Mouse (Mus musculus) NIH3T3 (cell line): Measurements from ENCODE around the gene Mettl21a.
A peak's percentile ranks its signal among the peaks of the same experiment; 100 is the strongest.
"Not testable (repeated sequence)": the region's sequence is repeated elsewhere in the genome, so short reads cannot be mapped to it uniquely, and the experiment has no call there.

Source experiments
- DNase-seq: peaks from one replicate; pipeline ENCODE4 v3.0.0-alpha.2; 2012; ENCODE audit warnings: low read depth

The Mettl21a gene

GRCm38 (mm10) chr1:64614311-64614710, 2.7 kb downstream of the Mettl21a start:
- DNase-seq = no peak

- no peak for DNase-seq
These were observed 7.1 kb downstream of the Mettl21a start for GRCm38 (mm10) chr1:64609976-64610375.

DNA sequence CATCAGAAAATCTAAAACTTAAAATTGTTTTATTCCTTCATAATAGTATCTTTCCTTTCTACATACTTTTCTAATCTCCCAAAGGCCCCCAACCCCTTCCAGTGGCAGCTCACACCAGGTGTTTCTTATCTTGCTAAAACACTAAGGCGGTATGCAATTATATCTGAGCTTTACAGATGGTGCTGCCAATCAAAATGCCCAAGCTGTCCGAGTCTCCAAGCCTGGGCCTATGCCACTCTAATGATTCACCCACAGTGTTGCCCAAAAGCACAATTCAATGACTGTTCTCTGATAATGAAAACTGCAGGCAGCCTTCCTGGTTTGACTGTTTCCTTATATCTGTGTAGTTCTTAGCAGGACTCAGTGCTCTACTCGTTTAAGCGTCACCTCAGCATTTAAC, 7.9 kb downstream of the Mettl21a start:
- peak; percentile 54 for DNase-seq

DNA sequence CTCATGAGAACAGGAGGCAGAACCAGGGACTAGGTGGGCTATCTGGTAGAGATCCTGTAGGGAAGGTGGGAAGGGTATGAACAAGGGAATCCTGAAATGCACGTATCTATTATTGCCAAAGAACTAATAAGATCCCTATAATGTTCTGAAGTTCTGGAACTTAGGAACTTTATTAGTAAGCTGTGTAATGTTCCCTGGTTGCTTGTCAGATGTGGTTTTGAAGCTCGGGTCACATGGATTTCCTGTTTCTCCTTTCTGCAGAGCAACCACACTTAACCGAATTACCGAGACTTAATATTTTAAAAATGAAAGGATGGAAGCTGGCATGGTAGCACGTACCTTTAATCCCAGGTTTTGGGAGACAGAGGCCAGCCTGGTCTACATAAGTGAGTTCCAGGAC, 13.7 kb downstream of the Mettl21a start:
- DNase-seq = no peak

- DNase-seq = peak; percentile 71
These were observed 15.7 kb downstream of the Mettl21a start for GRCm38 (mm10) chr1:64601242-64601842.

DNA sequence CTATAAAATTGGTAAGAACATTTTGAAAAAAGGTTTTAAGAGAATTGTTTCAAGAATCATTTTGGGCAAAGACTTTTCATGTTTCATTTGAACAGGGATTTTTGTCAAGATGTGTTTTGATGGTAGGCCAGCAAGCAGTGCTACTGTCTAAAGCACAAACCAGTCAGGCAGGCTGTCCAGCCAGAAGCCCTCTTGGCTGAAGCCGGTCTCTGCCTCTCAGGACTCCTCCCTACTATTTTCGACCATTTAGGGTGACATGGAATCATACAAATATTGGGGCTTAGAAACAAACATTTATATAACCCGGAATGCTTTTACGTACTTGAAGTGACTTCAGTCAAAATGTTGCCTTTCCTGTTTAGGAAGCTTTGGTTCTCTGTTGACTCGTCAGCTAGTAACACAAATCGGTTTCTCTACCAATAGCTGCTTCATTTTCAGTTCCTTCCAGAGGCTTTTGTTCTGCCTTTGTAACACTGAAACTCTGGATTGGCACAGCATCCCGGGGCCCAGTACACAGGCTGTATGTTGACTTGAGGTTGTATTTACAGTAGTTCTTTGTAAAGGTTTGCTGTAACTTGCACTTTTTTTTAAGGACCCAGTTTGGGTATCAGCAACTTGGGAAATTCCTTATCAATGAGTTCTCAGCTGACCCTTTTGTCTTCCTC, 16.5 kb downstream of the Mettl21a start:
- no peak for DNase-seq

DNA sequence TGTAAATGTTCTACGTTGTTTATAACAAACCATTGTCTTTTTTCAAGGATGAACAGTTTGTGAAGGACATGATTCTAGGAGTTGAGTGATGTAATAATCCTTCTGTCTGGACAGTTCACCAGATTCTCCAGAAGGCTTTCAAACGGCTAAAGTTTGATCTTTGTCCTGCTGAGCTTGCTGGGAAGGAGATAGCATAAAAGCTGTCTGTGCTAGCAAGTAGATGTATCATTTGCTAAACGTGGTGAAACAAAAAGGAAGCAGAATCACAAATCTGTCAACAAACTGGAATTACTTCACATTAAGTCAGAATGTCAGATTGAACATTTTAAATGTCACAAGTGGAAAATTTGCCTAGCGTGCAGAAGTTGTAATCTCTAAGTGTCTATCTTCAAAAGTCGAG, 18.1 kb downstream of the Mettl21a start:
- DNase-seq = no peak

DNA sequence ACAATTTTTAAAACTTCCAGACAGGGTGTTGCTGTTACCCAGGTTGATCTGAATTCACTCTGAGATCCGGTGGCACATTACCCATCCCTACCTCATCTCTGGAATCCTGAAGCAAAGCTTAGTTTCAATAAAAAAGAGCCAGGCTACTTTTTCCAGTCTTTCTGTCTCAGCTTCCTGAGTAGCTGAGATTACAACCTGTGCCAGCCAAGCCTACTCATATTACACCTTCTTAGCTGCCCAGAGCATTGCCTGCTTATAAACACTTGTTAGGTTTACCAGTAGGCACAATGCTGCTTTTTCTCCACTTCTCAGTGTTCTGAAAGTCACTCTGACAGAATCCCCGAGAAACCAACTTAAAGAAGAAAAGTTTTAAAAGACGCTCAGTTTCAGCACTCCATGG, 38.2 kb downstream of the Mettl21a start:
- no peak for DNase-seq

DNA sequence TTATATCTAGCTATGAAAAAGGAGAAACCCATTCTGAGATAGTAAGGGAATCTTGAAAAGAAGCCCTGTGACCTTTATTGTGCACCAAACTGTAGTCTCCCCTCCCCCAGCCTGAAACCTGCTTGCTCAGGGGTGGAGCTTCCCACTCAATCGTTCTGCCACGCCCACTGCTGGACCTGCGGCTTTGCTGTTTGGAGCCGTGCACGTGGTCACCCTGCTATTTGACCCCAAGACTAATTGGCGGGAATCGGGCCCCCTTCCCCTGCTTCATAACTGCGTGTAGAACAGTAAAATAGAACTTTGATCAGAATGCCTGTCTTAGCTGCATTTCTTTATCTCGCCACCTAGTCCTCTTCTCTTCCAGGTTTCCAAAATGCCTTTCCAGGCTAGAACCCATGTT, 39.1 kb downstream of the Mettl21a start:
- DNase-seq = not testable (repeated sequence)

GRCm38 (mm10) chr1:64576732-64577131, 40.3 kb downstream of the Mettl21a start:
- DNase-seq = no peak

DNA sequence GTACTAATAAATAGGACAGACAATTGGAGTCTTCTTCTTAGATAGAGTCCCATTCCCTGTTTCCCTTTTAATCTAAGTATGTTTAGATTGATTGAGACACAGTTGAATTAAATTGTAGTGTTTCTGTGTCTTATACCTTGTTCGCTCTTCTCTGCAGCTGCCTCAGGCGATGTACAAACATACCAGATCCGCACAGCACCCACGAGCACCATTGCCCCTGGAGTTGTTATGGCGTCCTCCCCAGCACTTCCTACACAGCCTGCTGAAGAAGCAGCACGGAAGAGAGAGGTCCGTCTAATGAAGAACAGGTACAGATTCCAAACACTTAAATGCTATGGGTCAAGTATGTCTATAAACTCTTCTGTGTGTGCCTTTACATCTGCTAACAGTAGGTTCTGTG, 41.0 kb downstream of the Mettl21a start:
- DNase-seq = no peak

DNA sequence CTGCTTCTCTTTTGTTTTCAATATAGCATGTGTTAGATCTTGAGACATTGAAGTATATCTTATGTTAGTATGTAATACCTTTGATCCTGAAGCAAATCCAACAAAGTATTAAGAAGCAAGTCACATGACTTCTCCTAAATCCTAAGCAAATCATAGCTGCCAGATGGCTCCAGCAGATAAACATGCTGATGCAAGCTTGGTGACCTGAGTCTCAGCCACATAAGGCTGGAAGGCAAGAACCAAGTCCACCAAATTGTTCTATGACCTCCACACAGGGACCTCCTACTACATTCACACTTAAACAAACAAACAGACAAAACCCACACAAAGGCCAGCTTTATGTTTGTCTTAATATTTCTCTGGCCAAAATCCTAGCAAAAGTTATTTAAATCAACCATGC, 48.8 kb downstream of the Mettl21a start:
- no peak for DNase-seq

- DNase-seq = no peak
These were observed 56.9 kb downstream of the Mettl21a start for GRCm38 (mm10) chr1:64560105-64560504.
